Mouse (Mus musculus): Measurements from ENCODE around the gene Pla2g6.

Gene Pla2g6

GRCm38 (mm10) chr15:79283371-79283770 is 44.8 kb downstream of the Pla2g6 start:
- H3K27me3 ChIP-seq (ENCODE audit: control insufficient read depth, insufficient read depth, low read length, poor library complexity, severe bottlenecking) = no peaks in the 10 kb centered on the region
- no peaks in the 10 kb centered on the region for H3K36me3 ChIP-seq (ENCODE audit: control insufficient read depth, insufficient read depth, low read length, poor library complexity, severe bottlenecking)

DNA sequence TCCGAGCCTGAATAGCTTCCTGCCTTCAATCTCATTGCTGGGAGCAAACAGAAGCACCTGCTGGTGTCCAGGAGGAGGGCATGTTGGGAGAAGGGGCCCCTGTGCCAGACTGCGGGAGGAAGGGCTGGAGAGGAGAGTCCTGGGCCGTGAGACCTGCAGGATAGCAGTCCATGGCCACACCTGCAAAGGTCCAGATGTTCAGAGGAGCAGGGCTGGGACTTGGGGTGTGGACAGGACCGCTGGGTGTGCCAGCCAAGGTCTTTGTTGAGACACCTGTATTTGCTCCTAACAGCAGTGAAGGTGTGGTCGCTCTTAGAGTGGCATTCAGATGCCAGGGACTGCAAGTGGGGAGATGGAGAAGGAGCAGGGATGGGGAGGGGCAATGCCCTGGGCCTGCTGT is 45.8 kb downstream of the Pla2g6 start:
- no peaks in the 10 kb centered on the region for H3K36me3 ChIP-seq (ENCODE audit: control insufficient read depth, insufficient read depth, low read length, poor library complexity, severe bottlenecking)
- no peaks in the 10 kb centered on the region for H3K27me3 ChIP-seq (ENCODE audit: control insufficient read depth, insufficient read depth, low read length, poor library complexity, severe bottlenecking)
- no peak for DNase-seq (ENCODE audit: low read depth, low spot score)

More at GRCm38 (mm10) chr15:79283371-79283770, 44.8 kb downstream of the Pla2g6 start:
- DNase-seq (ENCODE audit: low read depth, low spot score) = no peak

GRCm38 (mm10) chr15:79281389-79281788 is 46.8 kb downstream of the Pla2g6 start:
- Histone ChIP-seq H3K36me3 (ENCODE audit: control insufficient read depth, insufficient read depth, low read length, poor library complexity, severe bottlenecking) (no peaks in the 10 kb centered on the region), H3K27me3 (ENCODE audit: control insufficient read depth, insufficient read depth, low read length, poor library complexity, severe bottlenecking) (no peaks in the 10 kb centered on the region)
- peak; percentile 31 for DNase-seq (ENCODE audit: low read depth, low spot score)

GRCm38 (mm10) chr15:79280850-79281249 is 47.3 kb downstream of the Pla2g6 start:
- no peak for DNase-seq (ENCODE audit: low read depth, low spot score)
- no peaks in the 10 kb centered on the region for H3K27me3 ChIP-seq (ENCODE audit: control insufficient read depth, insufficient read depth, low read length, poor library complexity, severe bottlenecking)
- H3K36me3 ChIP-seq (ENCODE audit: control insufficient read depth, insufficient read depth, low read length, poor library complexity, severe bottlenecking) = no peaks in the 10 kb centered on the region

DNA sequence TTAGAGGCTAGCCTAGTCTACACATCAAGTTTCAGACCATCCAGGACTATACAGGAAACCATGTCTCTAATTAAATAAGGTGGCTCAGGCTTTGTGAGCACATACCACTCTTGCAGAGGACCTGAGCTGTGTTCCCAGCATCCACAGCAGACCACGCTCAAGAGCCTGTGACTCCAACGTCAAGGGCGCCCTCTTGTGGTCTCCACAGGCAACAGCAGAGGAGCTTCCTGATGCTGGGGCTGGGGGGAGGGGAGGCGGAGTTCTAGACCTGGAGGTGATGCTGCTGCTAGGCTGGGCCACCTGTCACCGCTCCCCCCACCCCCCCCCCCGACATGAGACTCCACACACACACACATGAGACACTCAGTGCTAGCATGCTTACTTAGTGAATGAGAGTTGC is 48.0 kb downstream of the Pla2g6 start:
- DNase-seq (ENCODE audit: low read depth, low spot score) = peak; percentile 56
- Histone ChIP-seq H3K27me3 (ENCODE audit: control insufficient read depth, insufficient read depth, low read length, poor library complexity, severe bottlenecking) (no peaks in the 10 kb centered on the region), H3K36me3 (ENCODE audit: control insufficient read depth, insufficient read depth, low read length, poor library complexity, severe bottlenecking) (no peaks in the 10 kb centered on the region)

- Histone ChIP-seq H3K36me3 (ENCODE audit: control insufficient read depth, insufficient read depth, low read length, poor library complexity, severe bottlenecking) (no peaks in the 10 kb centered on the region), H3K27me3 (ENCODE audit: control insufficient read depth, insufficient read depth, low read length, poor library complexity, severe bottlenecking) (no peaks in the 10 kb centered on the region)
- DNase-seq (ENCODE audit: low read depth, low spot score) = no peak
Measured at GRCm38 (mm10) chr15:79277728-79278127, 50.5 kb downstream of the Pla2g6 start.

GRCm38 (mm10) chr15:79273020-79273419 is 55.2 kb downstream of the Pla2g6 start:
- Histone ChIP-seq H3K27me3 (ENCODE audit: control insufficient read depth, insufficient read depth, low read length, poor library complexity, severe bottlenecking) (no peaks in the 10 kb centered on the region), H3K36me3 (ENCODE audit: control insufficient read depth, insufficient read depth, low read length, poor library complexity, severe bottlenecking) (no peaks in the 10 kb centered on the region)
- DNase-seq (ENCODE audit: low read depth, low spot score) = no peak

DNA sequence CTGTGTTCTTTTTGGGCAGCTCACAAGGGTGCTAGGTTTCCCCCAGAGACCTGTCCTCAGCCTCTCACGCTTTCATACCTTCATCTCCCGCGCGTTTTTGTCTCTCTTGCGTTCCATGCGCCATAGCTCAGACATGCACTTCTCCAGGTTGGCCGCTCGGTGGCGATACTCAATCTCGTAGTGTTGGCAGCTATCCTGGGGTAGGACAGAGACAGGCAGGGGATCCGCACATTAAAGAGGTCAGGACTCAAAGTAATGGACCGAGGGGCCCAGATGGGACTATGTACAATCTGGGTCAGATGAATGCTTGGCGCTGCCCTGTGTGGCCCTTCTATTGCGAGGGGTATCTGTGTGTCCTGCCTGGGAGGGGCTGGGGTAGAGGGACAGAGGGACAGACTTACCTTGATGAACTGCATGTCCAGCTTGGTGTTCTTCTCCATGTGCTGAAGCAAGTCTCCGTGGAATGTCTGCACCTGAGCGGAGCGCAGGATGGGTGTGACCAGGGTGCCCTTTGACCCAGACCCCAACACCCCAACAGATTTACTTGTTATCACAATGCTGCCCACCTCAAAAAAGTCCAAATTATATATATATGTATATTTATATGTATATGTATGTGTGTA is 57.0 kb downstream of the Pla2g6 start:
- peak; percentile 71 for DNase-seq (ENCODE audit: low read depth, low spot score)
- no peaks in the 10 kb centered on the region for H3K36me3 ChIP-seq (ENCODE audit: control insufficient read depth, insufficient read depth, low read length, poor library complexity, severe bottlenecking)
- H3K27me3 ChIP-seq (ENCODE audit: control insufficient read depth, insufficient read depth, low read length, poor library complexity, severe bottlenecking) = no peaks in the 10 kb centered on the region

GRCm38 (mm10) chr15:79270317-79271123 is 57.7 kb downstream of the Pla2g6 start:
- Histone ChIP-seq H3K27me3 (ENCODE audit: control insufficient read depth, insufficient read depth, low read length, poor library complexity, severe bottlenecking) (no peaks in the 10 kb centered on the region), H3K36me3 (ENCODE audit: control insufficient read depth, insufficient read depth, low read length, poor library complexity, severe bottlenecking) (no peaks in the 10 kb centered on the region)
- peak; percentile 82 for DNase-seq (ENCODE audit: low read depth, low spot score)

GRCm38 (mm10) chr15:79268521-79268920 is 59.7 kb downstream of the Pla2g6 start:
- Histone ChIP-seq H3K36me3 (ENCODE audit: control insufficient read depth, insufficient read depth, low read length, poor library complexity, severe bottlenecking) (no peaks in the 10 kb centered on the region), H3K27me3 (ENCODE audit: control insufficient read depth, insufficient read depth, low read length, poor library complexity, severe bottlenecking) (no peaks in the 10 kb centered on the region)
- DNase-seq (ENCODE audit: low read depth, low spot score) = no peak

- DNase-seq (ENCODE audit: low read depth, low spot score) = no peak
- no peaks in the 10 kb centered on the region for H3K36me3 ChIP-seq (ENCODE audit: control insufficient read depth, insufficient read depth, low read length, poor library complexity, severe bottlenecking)
- peaks cover 2% of the 10 kb centered on the region; the same call in 1 of the 2 replicates for H3K27me3 ChIP-seq (ENCODE audit: control insufficient read depth, insufficient read depth, low read length, poor library complexity, severe bottlenecking)
Measured at GRCm38 (mm10) chr15:79265384-79265783, 62.8 kb downstream of the Pla2g6 start.

DNA sequence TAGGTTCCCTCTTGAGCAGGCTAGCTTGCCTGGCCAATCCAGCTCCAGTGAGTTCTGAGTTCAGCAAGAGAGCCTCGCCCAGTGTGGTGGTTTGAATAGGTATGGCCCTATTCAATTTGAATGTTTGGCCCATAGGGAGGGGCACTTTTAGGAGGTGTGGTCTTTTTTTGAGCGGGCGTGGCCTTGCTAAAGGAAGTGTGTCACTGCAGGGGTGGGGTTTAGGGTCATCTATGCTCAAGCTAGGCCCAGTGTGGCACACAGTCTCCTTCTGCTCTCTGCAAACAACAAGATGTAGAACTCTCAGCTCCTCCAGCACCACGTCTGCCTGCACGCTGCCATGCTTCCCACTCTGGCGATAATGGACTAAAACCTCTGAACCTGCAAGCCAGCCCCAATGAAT is 64.5 kb downstream of the Pla2g6 start:
- DNase-seq (ENCODE audit: low read depth, low spot score) = no peak
- Histone ChIP-seq H3K27me3 (ENCODE audit: control insufficient read depth, insufficient read depth, low read length, poor library complexity, severe bottlenecking) (peaks cover 2% of the 10 kb centered on the region; the same call in 1 of the 2 replicates), H3K36me3 (ENCODE audit: control insufficient read depth, insufficient read depth, low read length, poor library complexity, severe bottlenecking) (no peaks in the 10 kb centered on the region)

GRCm38 (mm10) chr15:79262786-79263309 is 65.3 kb downstream of the Pla2g6 start:
- no peaks in the 10 kb centered on the region for H3K36me3 ChIP-seq (ENCODE audit: control insufficient read depth, insufficient read depth, low read length, poor library complexity, severe bottlenecking)
- no peak for DNase-seq (ENCODE audit: low read depth, low spot score)

DNA sequence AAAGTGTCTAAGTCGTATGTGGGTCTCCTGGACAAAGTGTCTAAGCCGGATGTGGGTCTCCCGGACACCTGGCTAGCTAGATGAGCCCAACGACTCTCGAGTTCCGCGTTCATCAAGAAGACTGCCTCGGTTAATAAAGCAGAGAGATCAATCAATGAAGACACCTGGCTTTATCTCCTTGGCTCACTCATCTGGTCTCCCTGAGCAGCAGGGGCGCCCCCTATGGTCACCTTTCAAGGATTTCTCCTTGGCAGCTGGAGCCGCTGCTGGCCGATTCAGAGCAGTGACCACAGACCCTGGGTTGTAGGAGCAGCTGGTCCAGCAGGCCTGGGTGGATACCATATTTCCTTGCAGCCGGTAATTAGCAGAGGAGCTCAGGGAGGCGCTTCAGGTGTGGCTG is 65.8 kb downstream of the Pla2g6 start:
- H3K27me3 ChIP-seq (ENCODE audit: control insufficient read depth, insufficient read depth, low read length, poor library complexity, severe bottlenecking) = peaks cover 2% of the 10 kb centered on the region; the same call in 1 of the 2 replicates
- peak; percentile 32 for DNase-seq (ENCODE audit: low read depth, low spot score)

More at GRCm38 (mm10) chr15:79262786-79263309, 65.3 kb downstream of the Pla2g6 start:
- H3K27me3 ChIP-seq (ENCODE audit: control insufficient read depth, insufficient read depth, low read length, poor library complexity, severe bottlenecking) = peaks cover 2% of the 10 kb centered on the region; the same call in 1 of the 2 replicates

GRCm38 (mm10) chr15:79261757-79262156 is 66.4 kb downstream of the Pla2g6 start:
- no peak for DNase-seq (ENCODE audit: low read depth, low spot score)
- Histone ChIP-seq H3K36me3 (ENCODE audit: control insufficient read depth, insufficient read depth, low read length, poor library complexity, severe bottlenecking) (no peaks in the 10 kb centered on the region), H3K27me3 (ENCODE audit: control insufficient read depth, insufficient read depth, low read length, poor library complexity, severe bottlenecking) (peaks cover 2% of the 10 kb centered on the region; the same call in 1 of the 2 replicates)

More for the DNA sequence above, 65.8 kb downstream of the Pla2g6 start:
- no peaks in the 10 kb centered on the region for H3K36me3 ChIP-seq (ENCODE audit: control insufficient read depth, insufficient read depth, low read length, poor library complexity, severe bottlenecking)

Measured in splenic B cell, adult 2 months (primary cell).